In genomic region chr4:150112867-150113266, GRCm38 (mm10) we compare ENCODE assay signal across 8 mouse cellular contexts. TPM values are rescaled to one million over a fixed set of nuclear protein-coding genes. Genes with fewer than 3 reads are reported as not detected.
DNase-seq lines count a peak whose midpoint lies in the region; ATAC-seq and TF ChIP-seq lines count a peak whose summit lies in the region.

No protein-coding gene starts in this region.

- no peak for TF ChIP-seq EP300 in CH12.LX (IDR thresholded peaks at IDR 0.05; ENCODE audit: low read length)

- peak; percentile 52 for TF ChIP-seq RAD21 in CH12.LX (IDR thresholded peaks at IDR 0.05; ENCODE audit: low read depth, low read length)

- no peaks in the 10 kb centered on the region for H3K36me3 ChIP-seq in CH12.LX (replicated peaks in 1 of 2; ENCODE audit: control insufficient read depth in 1 of 2, insufficient read depth in 1 of 2, low read length in 1 of 2)
- H3K36me3 ChIP-seq in embryonic facial prominence, embryonic 13.5 days = no peaks in the 10 kb centered on the region
- H3K36me3 ChIP-seq in hindbrain, embryonic 10.5 days = no peaks in the 10 kb centered on the region

- in situ Hi-C loops in CH12.LX (cut with MboI; ENCODE audit: low pct_ligation_motif_present, low pct_unique_long_range_greater_than_20kb, low sequenced_read_pairs) = no loop called here

- H3K4me3 ChIP-seq in CH12.LX (replicated peaks in 1 of 3; ENCODE audit: low read depth in 2 of 3, low read length in 2 of 3, poor library complexity in 1 of 3) = no peak overlapping the region
- no peak overlapping the region; the same call in 1 of the 2 replicates for H3K4me3 ChIP-seq in embryonic facial prominence, embryonic 13.5 days
- H3K4me3 ChIP-seq in hindbrain, embryonic 10.5 days = peak overlapping the region; percentile 36

- TF ChIP-seq POLR2A in CH12.LX (IDR thresholded peaks at IDR 0.05; ENCODE audit: low read depth, low read length) = no peak

- TF ChIP-seq CTCF in CH12.LX (conservative IDR thresholded peaks at IDR 0.05 in 1 of 2, IDR thresholded peaks at IDR 0.05 in 1 of 2; ENCODE audit: low read depth in 2 of 2, low read length in 2 of 2) = peak; percentile 78 to 80

- DNase-seq in CH12.LX (ENCODE audit: extremely low read depth) = no peak
- peak; percentile 74 for DNase-seq in adrenal gland, postnatal 10 days
- DNase-seq in hindbrain, embryonic 10.5 days (ENCODE audit: low spot score) = peak; percentile 70
- peak; percentile 59 to 81 for DNase-seq in layer of hippocampus, postnatal 25 days (ENCODE audit: extremely low spot score in 1 of 2, low spot score in 1 of 2)
- DNase-seq in lung, postnatal 4 days = peak; percentile 59 to 73
- DNase-seq in right cerebral cortex, postnatal 10 days (ENCODE audit: low spot score in 2 of 2) = peak; percentile 45 to 71
- peak; percentile 61 to 72 for DNase-seq in urinary bladder, postnatal 36 days (ENCODE audit: low spot score in 2 of 2)

- no peak overlapping the region for H3K9ac ChIP-seq in CH12.LX (ENCODE audit: insufficient read depth, low read depth)
- no peak overlapping the region for H3K9ac ChIP-seq in embryonic facial prominence, embryonic 13.5 days

- no peak for ATAC-seq in embryonic facial prominence, embryonic 13.5 days (ENCODE audit: insufficient number of reproducible peaks, insufficient read depth, low FRiP score, low TSS enrichment, low read depth)

- H3K4me2 ChIP-seq in CH12.LX (ENCODE audit: insufficient read depth, low read depth, poor library complexity, severe bottlenecking) = no peak overlapping the region
- peak overlapping the region; percentile 44 for H3K4me2 ChIP-seq in embryonic facial prominence, embryonic 13.5 days

- H3K27ac ChIP-seq in CH12.LX (ENCODE audit: insufficient read depth, low read depth) = no peak overlapping the region
- no peak overlapping the region for H3K27ac ChIP-seq in embryonic facial prominence, embryonic 13.5 days
- peak overlapping the region; percentile 54; the same call in 1 of the 2 replicates for H3K27ac ChIP-seq in hindbrain, embryonic 10.5 days

- dilution Hi-C loops in CH12.LX (cut with MboI; ENCODE audit: extremely low pct_ligation_motif_present, extremely low pct_unique_long_range_greater_than_20kb, low sequenced_read_pairs) = no loop called here

- no peaks in the 10 kb centered on the region for H3K27me3 ChIP-seq in CH12.LX (replicated peaks)
- no peaks in the 10 kb centered on the region for H3K27me3 ChIP-seq in embryonic facial prominence, embryonic 13.5 days
- no peaks in the 10 kb centered on the region for H3K27me3 ChIP-seq in hindbrain, embryonic 10.5 days (ENCODE audit: insufficient read depth, poor library complexity, severe bottlenecking)

- WGBS in embryonic facial prominence, embryonic 13.5 days = 3% methylated on average over 15 of the region's 15 CpGs
- WGBS in hindbrain, embryonic 10.5 days = 9% methylated on average over 15 of the region's 15 CpGs

- H3K79me2 ChIP-seq in CH12.LX (replicated peaks; ENCODE audit: control insufficient read depth, extremely low read depth, insufficient read depth, poor library complexity, severe bottlenecking) = no peaks in the 10 kb centered on the region

- peaks cover 0 to 12% of the 10 kb centered on the region in 2 experiments; a peak in 2 of 4 replicates for H3K4me1 ChIP-seq in CH12.LX (ENCODE audit: control insufficient read depth in 1 of 2, insufficient read depth in 2 of 2)
- H3K4me1 ChIP-seq in embryonic facial prominence, embryonic 13.5 days = no peaks in the 10 kb centered on the region
- peaks cover 6% of the 10 kb centered on the region for H3K4me1 ChIP-seq in hindbrain, embryonic 10.5 days (replicated peaks)

- H3K9me3 ChIP-seq in CH12.LX (replicated peaks; ENCODE audit: low read length) = peaks cover 2% of the 10 kb centered on the region
- no peaks in the 10 kb centered on the region for H3K9me3 ChIP-seq in embryonic facial prominence, embryonic 13.5 days
- no peaks in the 10 kb centered on the region for H3K9me3 ChIP-seq in hindbrain, embryonic 10.5 days

TF ChIP-seq in CH12.LX, 34 proteins besides CTCF, POLR2A, EP300 and RAD21:
- TF ChIP-seq KAT2A (IDR thresholded peaks at IDR 0.05; ENCODE audit: insufficient replicate concordance, low read length) (no peak), MAFK (IDR thresholded peaks at IDR 0.05; ENCODE audit: insufficient replicate concordance, low read length) (no peak), ZKSCAN1 (IDR thresholded peaks at IDR 0.05; ENCODE audit: borderline replicate concordance, low read depth, low read length) (no peak), SMC3 (IDR thresholded peaks at IDR 0.05; ENCODE audit: low read depth, low read length) (peak; percentile 73)

RNA-seq across cellular contexts. Expression of gene Slc2a5, which starts 6.2 kb away (rescaled TPM):
- total RNA-seq in CH12.LX (2012; rRNA removed) (0.38 and 1.4 TPM in 2 replicates), CH12.LX (2014; rRNA removed) (0.70 and 0.81 TPM in 2 replicates)
- polyA plus RNA-seq in CH12.LX (2012; ENCODE audit: insufficient read length, low read depth) = 1.1 and 1.5 TPM in 2 replicates
- total RNA-seq in adrenal gland, postnatal 10 days (2021) = under 1 TPM; 0.27 to 0.75 TPM
- polyA plus RNA-seq in embryonic facial prominence, embryonic 13.5 days (2015; fragmentation: Nextera tagmentation; extraction: Ambion mirVana) = 0.76 and 1.1 TPM in 2 replicates
- 1.1 and 2.0 TPM in 2 replicates for polyA plus RNA-seq in hindbrain, embryonic 10.5 days (2016; fragmentation: Nextera tagmentation; extraction: Ambion mirVana)
- 1 to 10 TPM; 4.9 to 5.8 TPM for total RNA-seq in layer of hippocampus, postnatal 25 days (2021)

RNA-seq across cellular contexts. Expression of gene Gpr157, which starts 25.7 kb away (rescaled TPM):
- 1.3 and 2.8 TPM in 2 replicates for total RNA-seq in CH12.LX (2012; rRNA removed)
- 2.3 and 2.6 TPM in 2 replicates for total RNA-seq in CH12.LX (2014; rRNA removed)
- 3.1 and 3.5 TPM in 2 replicates for polyA plus RNA-seq in CH12.LX (2012; ENCODE audit: insufficient read length, low read depth)
- total RNA-seq in adrenal gland, postnatal 10 days (2021) = 1 to 10 TPM; 2.7 to 4.9 TPM
- polyA plus RNA-seq in embryonic facial prominence, embryonic 13.5 days (2015; fragmentation: Nextera tagmentation; extraction: Ambion mirVana) = 1.3 and 1.5 TPM in 2 replicates
- polyA plus RNA-seq in hindbrain, embryonic 10.5 days (2016; fragmentation: Nextera tagmentation; extraction: Ambion mirVana) = 0.59 and 0.81 TPM in 2 replicates
- total RNA-seq in layer of hippocampus, postnatal 25 days (2021) = 1 to 10 TPM; 1.1 to 1.8 TPM

RNA-seq across cellular contexts. Expression of gene Slc2a7, which starts 35.9 kb away (rescaled TPM):
- total RNA-seq in CH12.LX (2012; rRNA removed) (0.13 TPM in 1 of 2 replicates, not detected in the other), CH12.LX (2014; rRNA removed) (not detected in 2 replicates)
- 0.14 TPM in 1 of 2 replicates, not detected in the other for polyA plus RNA-seq in CH12.LX (2012; ENCODE audit: insufficient read length, low read depth)
- total RNA-seq in adrenal gland, postnatal 10 days (2021) = not detected
- polyA plus RNA-seq in embryonic facial prominence, embryonic 13.5 days (2015; fragmentation: Nextera tagmentation; extraction: Ambion mirVana) = not detected in 2 replicates
- not detected in 2 replicates for polyA plus RNA-seq in hindbrain, embryonic 10.5 days (2016; fragmentation: Nextera tagmentation; extraction: Ambion mirVana)
- total RNA-seq in layer of hippocampus, postnatal 25 days (2021) = not detected
